Mouse (Mus musculus): ENCODE results near the gene 1300017J02Rik. TPM values are rescaled to one million over a fixed set of nuclear protein-coding genes. Genes with fewer than 3 reads are reported as not detected.

Gene 1300017J02Rik
- polyA plus RNA-seq, 1 experiment from 2014 or later, result 1.6 TPM

DNA sequence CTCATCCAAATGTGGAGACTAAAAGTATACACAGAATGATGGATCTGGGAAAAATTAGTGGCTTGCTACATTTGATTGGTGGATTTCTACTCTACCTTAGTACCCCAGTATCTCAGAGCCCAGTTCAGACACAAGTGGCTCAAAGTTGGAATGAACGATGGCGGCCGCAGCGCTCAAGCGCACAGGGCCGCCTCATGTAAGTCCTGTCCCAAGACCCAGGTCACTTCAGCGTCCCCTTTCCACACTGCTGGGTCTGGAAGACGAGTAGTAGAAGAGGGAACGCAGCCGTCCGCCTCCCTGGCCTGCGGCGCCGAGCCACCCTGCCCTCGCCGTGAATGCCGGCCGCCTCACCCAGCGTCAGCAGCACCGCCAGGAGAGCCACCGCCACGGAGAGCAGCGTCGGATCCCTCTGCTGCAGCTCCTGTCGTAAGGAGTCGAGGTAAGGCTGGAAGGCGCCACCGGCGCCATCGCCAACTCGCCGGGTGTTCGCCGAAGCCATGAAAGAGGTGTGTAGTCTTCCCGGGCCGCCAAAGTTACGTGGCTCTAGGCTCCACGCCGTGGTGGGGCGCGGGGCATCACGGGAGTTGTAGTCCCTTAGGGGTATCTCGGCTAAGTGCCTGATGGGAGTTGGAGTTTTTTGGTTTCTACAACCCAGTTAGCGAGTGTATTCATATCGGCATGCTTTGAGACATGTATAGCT, 103.2 kb downstream of the 1300017J02Rik start, which contains the start of gene Srprb:
Gene Srprb (minus strand): TSS at position 577 of the 700 bp plus-strand sequence.
- peak; percentile 98 for ATAC-seq (replicated peaks; ENCODE audit: insufficient number of reproducible peaks, low FRiP score, low TSS enrichment, low read depth)
- no peaks in the 10 kb centered on the region for H3K9me3 ChIP-seq (replicated peaks; ENCODE audit: control insufficient read depth, low read length)
- H3K4me1 ChIP-seq (ENCODE audit: control insufficient read depth, insufficient read depth, low read length), result no peaks in the 10 kb centered on the region
- peak within 1 kb of the TSS; percentile 69 for H3K27ac ChIP-seq (replicated peaks; ENCODE audit: low read depth, low read length)
- H3K36me3 ChIP-seq (replicated peaks; ENCODE audit: control insufficient read depth, insufficient read depth, low read depth, low read length), result no peaks in the 10 kb centered on the region; the same call in 1 of the 2 replicates
- peak within 1 kb of the TSS; percentile 36 for H3K4me2 ChIP-seq (ENCODE audit: low read depth, low read length)
- H3K27me3 ChIP-seq (ENCODE audit: control insufficient read depth, insufficient read depth, low read length), result no peaks in the 10 kb centered on the region
- peak within 1 kb of the TSS; percentile 70 for H3K4me3 ChIP-seq (ENCODE audit: low read depth, low read length)
- peak; percentile 97 for DNase-seq (ENCODE audit: low spot score)
- peak within 1 kb of the TSS; percentile 81 for H3K9ac ChIP-seq (replicated peaks; ENCODE audit: low read length)
- WGBS, result under 1% methylated on average over 45 of the region's 45 CpGs

Other genes with a start within 250 kb of the 1300017J02Rik start
- 6.0 and 7.5 TPM in 2 replicates for gene Rab6b, start 193.3 kb downstream of the 1300017J02Rik start, polyA plus RNA-seq (2014; fragmentation: Nextera tagmentation; extraction: Ambion mirVana)
- gene Srprb, start 102.9 kb downstream of the 1300017J02Rik start, polyA plus RNA-seq (2014; fragmentation: Nextera tagmentation; extraction: Ambion mirVana), result 57.9 and 61.8 TPM in 2 replicates
- not detected in 2 replicates for gene Gm20425, start 74.8 kb downstream of the 1300017J02Rik start, polyA plus RNA-seq (2014; fragmentation: Nextera tagmentation; extraction: Ambion mirVana)
- 27.2 and 28.8 TPM in 2 replicates for gene Trf, start 74.6 kb downstream of the 1300017J02Rik start, polyA plus RNA-seq (2014; fragmentation: Nextera tagmentation; extraction: Ambion mirVana)
- 79.1 and 90.1 TPM in 2 replicates for gene Topbp1, start 133 bp upstream of the 1300017J02Rik start, polyA plus RNA-seq (2014; fragmentation: Nextera tagmentation; extraction: Ambion mirVana)
- 142 and 147 TPM in 2 replicates for gene Cdv3, start 60.8 kb upstream of the 1300017J02Rik start, polyA plus RNA-seq (2014; fragmentation: Nextera tagmentation; extraction: Ambion mirVana)
- gene Bfsp2, start 175.3 kb upstream of the 1300017J02Rik start, polyA plus RNA-seq (2014; fragmentation: Nextera tagmentation; extraction: Ambion mirVana), result 2.4 and 2.8 TPM in 2 replicates

All from embryonic facial prominence, embryonic 11.5 days (tissue).